Comparison of ENCODE assay signal across 9 mouse cellular contexts in genomic region chr4:142180874-142181273, GRCm38 (mm10). TPM values are rescaled to one million over a fixed set of nuclear protein-coding genes. Genes with fewer than 3 reads are reported as not detected.
DNase-seq lines count a peak whose midpoint lies in the region; ATAC-seq and TF ChIP-seq lines count a peak whose summit lies in the region.
"Had no signal": no experiment of that assay in that cellular context is flagged by ENCODE, and none has a peak within 500 bp of the region (broad histone marks: within the 10 kb centered on the region; RNA-seq: fewer than 3 reads in every experiment).

No protein-coding gene starts in this region.

- no peaks in the 10 kb centered on the region for H3K27me3 ChIP-seq in forebrain, embryonic 12.5 days
- no peaks in the 10 kb centered on the region for H3K27me3 ChIP-seq in forebrain, postnatal 0 days (ENCODE audit: insufficient read depth, low read length)
- no peaks in the 10 kb centered on the region for H3K27me3 ChIP-seq in lung, embryonic 14.5 days (ENCODE audit: insufficient read depth, low read length)
- no peaks in the 10 kb centered on the region for H3K27me3 ChIP-seq in hindbrain, embryonic 10.5 days (ENCODE audit: insufficient read depth, poor library complexity, severe bottlenecking)
- H3K27me3 ChIP-seq in neural tube, embryonic 14.5 days (ENCODE audit: control insufficient read depth, insufficient read depth, low read length) = no peaks in the 10 kb centered on the region

- no peak for DNase-seq in forebrain, postnatal 0 days
- no peak for DNase-seq in lung, embryonic 14.5 days
- DNase-seq in lung, adult 2 months = no peak
- DNase-seq in hindbrain, embryonic 10.5 days (ENCODE audit: low spot score) = no peak
- no peak for DNase-seq in spleen, postnatal 36 days (ENCODE audit: low spot score in 2 of 2)
- DNase-seq in thymus, postnatal 4 days = no peak

- no peak for TF ChIP-seq POLR2A in lung, adult 2 months (IDR thresholded peaks at IDR 0.05; ENCODE audit: borderline replicate concordance, extremely low read depth, low read depth, low read length)

- no peaks in the 10 kb centered on the region for H3K9me3 ChIP-seq in forebrain, embryonic 12.5 days
- no peaks in the 10 kb centered on the region for H3K9me3 ChIP-seq in forebrain, postnatal 0 days (ENCODE audit: low read length)
- no peaks in the 10 kb centered on the region for H3K9me3 ChIP-seq in lung, embryonic 14.5 days (ENCODE audit: low read depth, low read length)
- peaks cover 3% of the 10 kb centered on the region; the same call in 1 of the 2 replicates for H3K9me3 ChIP-seq in hindbrain, embryonic 10.5 days
- no peaks in the 10 kb centered on the region for H3K9me3 ChIP-seq in neural tube, embryonic 14.5 days (ENCODE audit: control insufficient read depth, low read length)

- TF ChIP-seq CTCF in forebrain, postnatal 0 days (IDR thresholded peaks at IDR 0.05; ENCODE audit: low read depth) = no peak
- TF ChIP-seq CTCF in lung, embryonic 14.5 days (IDR thresholded peaks at IDR 0.05; ENCODE audit: low read depth) = 0 out of 2 replicates have a peak, but pooled peaks have one; percentile 2
- no peak for TF ChIP-seq CTCF in lung, adult 2 months (IDR thresholded peaks at IDR 0.05; ENCODE audit: insufficient read depth, low read length)

- no peak overlapping the region for H3K4me3 ChIP-seq in forebrain, embryonic 12.5 days (replicated peaks)
- H3K4me3 ChIP-seq in forebrain, postnatal 0 days (ENCODE audit: low read depth, low read length) = no peak overlapping the region
- H3K4me3 ChIP-seq in lung, embryonic 14.5 days (ENCODE audit: low read depth, low read length) = no peak overlapping the region
- H3K4me3 ChIP-seq in lung, adult 2 months (replicated peaks; ENCODE audit: extremely low read depth, low read depth, low read length) = no peak overlapping the region
- no peak overlapping the region for H3K4me3 ChIP-seq in hindbrain, embryonic 10.5 days
- H3K4me3 ChIP-seq in neural tube, embryonic 14.5 days (ENCODE audit: low read depth, low read length) = no peak overlapping the region
- H3K4me3 ChIP-seq: erythroblast, embryonic 14.5 days had no signal

- ATAC-seq in forebrain, embryonic 12.5 days (ENCODE audit: low FRiP score) = 0 out of 2 replicates have a peak, but pooled peaks have one; percentile 31
- ATAC-seq in forebrain, postnatal 0 days = no peak
- peak; percentile 22 for ATAC-seq in lung, embryonic 14.5 days (ENCODE audit: insufficient read depth)
- ATAC-seq in neural tube, embryonic 14.5 days (ENCODE audit: low read depth) = no peak

- H3K4me1 ChIP-seq in forebrain, embryonic 12.5 days = peaks cover 16% of the 10 kb centered on the region
- H3K4me1 ChIP-seq in forebrain, postnatal 0 days (ENCODE audit: insufficient read depth) = no peaks in the 10 kb centered on the region; the same call in 1 of the 2 replicates
- H3K4me1 ChIP-seq in lung, embryonic 14.5 days (ENCODE audit: insufficient read depth) = peaks cover 34% of the 10 kb centered on the region
- peaks cover 27% of the 10 kb centered on the region for H3K4me1 ChIP-seq in lung, adult 2 months (ENCODE audit: control insufficient read depth, insufficient read depth, low read length)
- H3K4me1 ChIP-seq in hindbrain, embryonic 10.5 days (replicated peaks) = peaks cover 24% of the 10 kb centered on the region
- peaks cover 5% of the 10 kb centered on the region; the same call in 1 of the 2 replicates for H3K4me1 ChIP-seq in neural tube, embryonic 14.5 days (ENCODE audit: control insufficient read depth, insufficient read depth, low read length)

- no peaks in the 10 kb centered on the region for H3K36me3 ChIP-seq in forebrain, embryonic 12.5 days (replicated peaks)
- no peaks in the 10 kb centered on the region for H3K36me3 ChIP-seq in forebrain, postnatal 0 days (ENCODE audit: insufficient read depth)
- no peaks in the 10 kb centered on the region for H3K36me3 ChIP-seq in lung, embryonic 14.5 days (ENCODE audit: insufficient read depth)
- peaks cover 2% of the 10 kb centered on the region; the same call in 1 of the 2 replicates for H3K36me3 ChIP-seq in hindbrain, embryonic 10.5 days
- H3K36me3 ChIP-seq in neural tube, embryonic 14.5 days (ENCODE audit: control insufficient read depth, insufficient read depth, low read length) = no peaks in the 10 kb centered on the region

- H3K27ac ChIP-seq in forebrain, embryonic 12.5 days = peak overlapping the region; percentile 67
- H3K27ac ChIP-seq in forebrain, postnatal 0 days (ENCODE audit: low read depth, low read length) = no peak overlapping the region
- H3K27ac ChIP-seq in lung, embryonic 14.5 days (ENCODE audit: low read depth) = peak overlapping the region; percentile 94
- peak overlapping the region; percentile 14; the same call in 1 of the 2 replicates for H3K27ac ChIP-seq in hindbrain, embryonic 10.5 days
- H3K27ac ChIP-seq in neural tube, embryonic 14.5 days (ENCODE audit: low read depth, low read length) = 0 out of 2 replicates have a peak overlapping the region, but pooled peaks have one; percentile 34

- H3K4me2 ChIP-seq in forebrain, embryonic 12.5 days = no peak overlapping the region
- H3K4me2 ChIP-seq in forebrain, postnatal 0 days (ENCODE audit: low read depth) = no peak overlapping the region
- H3K4me2 ChIP-seq in lung, embryonic 14.5 days = peak overlapping the region; percentile 24; the same call in 1 of the 2 replicates
- H3K4me2 ChIP-seq in neural tube, embryonic 14.5 days (ENCODE audit: low read depth, low read length) = no peak overlapping the region

- WGBS in forebrain, embryonic 12.5 days = 90% methylated on average over 9 of the region's 9 CpGs
- 82% methylated on average over 9 of the region's 9 CpGs for WGBS in forebrain, postnatal 0 days
- 70% methylated on average over 9 of the region's 9 CpGs for WGBS in lung, embryonic 14.5 days
- 62% methylated on average over 9 of the region's 9 CpGs for WGBS in lung, adult 2 months
- WGBS in hindbrain, embryonic 10.5 days = 89% methylated on average over 9 of the region's 9 CpGs
- WGBS in neural tube, embryonic 14.5 days = 91% methylated on average over 9 of the region's 9 CpGs

- H3K9ac ChIP-seq in forebrain, embryonic 12.5 days = no peak overlapping the region
- H3K9ac ChIP-seq in forebrain, postnatal 0 days = no peak overlapping the region
- H3K9ac ChIP-seq in lung, embryonic 14.5 days = peak overlapping the region; percentile 14; the same call in 1 of the 2 replicates
- no peak overlapping the region for H3K9ac ChIP-seq in neural tube, embryonic 14.5 days (replicated peaks; ENCODE audit: low read depth, low read length)

RNA-seq across cellular contexts. Expression of gene Kazn, which starts 58.3 kb away (rescaled TPM):
- 22.2 and 25.6 TPM in 2 replicates for polyA plus RNA-seq in forebrain, embryonic 12.5 days (2016; fragmentation: Nextera tagmentation; extraction: Ambion mirVana)
- 48.4 and 56.4 TPM in 2 replicates for total RNA-seq in forebrain, postnatal 0 days (2014; rRNA removed)
- polyA plus RNA-seq in forebrain, postnatal 0 days (2015; fragmentation: Nextera tagmentation; extraction: Ambion mirVana) = 15.1 and 18.7 TPM in 2 replicates
- polyA plus RNA-seq in lung, embryonic 14.5 days (2014; fragmentation: Nextera tagmentation; extraction: Ambion mirVana) = 12.8 and 14.1 TPM in 2 replicates
- polyA plus RNA-seq in lung, adult 2 months (2012; rRNA removed) = 43.2 and 46.1 TPM in 2 replicates
- 11.4 and 14.3 TPM in 2 replicates for polyA plus RNA-seq in hindbrain, embryonic 10.5 days (2016; fragmentation: Nextera tagmentation; extraction: Ambion mirVana)
- 17.9 and 20.5 TPM in 2 replicates for polyA plus RNA-seq in neural tube, embryonic 14.5 days (2014; fragmentation: Nextera tagmentation; extraction: Ambion mirVana)

Comparison
In these comparisons a context has a peak if more than half of its experiments do, and no peak if none do; other contexts are left out.
1. ATAC-seq: peak in forebrain, embryonic 12.5 days (single experiment) and lung, embryonic 14.5 days (single experiment); none in forebrain, postnatal 0 days (single experiment) and neural tube, embryonic 14.5 days (single experiment).